Mouse (Mus musculus) forebrain, embryonic 15.5 days (tissue): ENCODE data around the gene Aldh1a1. TPM values are rescaled to one million over a fixed set of nuclear protein-coding genes. Genes with fewer than 3 reads are reported as not detected.

ENCODE experiments used
- ATAC-seq: fragments of 200-750 bp; cut with Nextera tagmentation; replicated peaks from 2 replicates; pipeline ENCODE4 v1.8.0; 2017; ENCODE audit warnings: mild to moderate bottlenecking, moderate TSS enrichment, moderate library complexity
- H3K27ac ChIP-seq: fragments of 300-500 bp; sonication (generic); replicated peaks from 2 replicates; pipeline ENCODE4 v1.5.1; 2015; ENCODE audit warnings: mild to moderate bottlenecking, inconsistent platforms
- H3K27me3 ChIP-seq: fragments of 300-500 bp; sonication (generic); 2 replicates; pipeline ENCODE4 v1.6.1; 2015; ENCODE audit warnings: inconsistent platforms
- H3K36me3 ChIP-seq: fragments of 300-500 bp; sonication (generic); 2 replicates; pipeline ENCODE4 v1.6.1; 2015; ENCODE audit warnings: mild to moderate bottlenecking, inconsistent platforms
- H3K4me1 ChIP-seq: fragments of 300-500 bp; sonication (generic); 2 replicates; pipeline ENCODE4 v1.6.1; 2015; ENCODE audit warnings: inconsistent platforms
- H3K4me2 ChIP-seq: fragments of 300-500 bp; sonication (generic); replicated peaks from 2 replicates; pipeline ENCODE4 v1.6.1; 2015; ENCODE audit warnings: mild to moderate bottlenecking, inconsistent platforms
- H3K4me3 ChIP-seq: fragments of 300-500 bp; sonication (generic); 2 replicates; pipeline ENCODE4 v1.5.1; 2015; ENCODE audit warnings: mild to moderate bottlenecking, inconsistent platforms
- H3K9ac ChIP-seq: fragments of 300-500 bp; sonication (generic); replicated peaks from 2 replicates; pipeline ENCODE4 v1.6.1; 2015; ENCODE audit warnings: mild to moderate bottlenecking, inconsistent platforms
- H3K9me3 ChIP-seq: fragments of 300-500 bp; sonication (generic); 2 replicates; pipeline ENCODE4 v1.6.1; 2016; ENCODE audit warnings: inconsistent platforms
- WGBS: fragments of 180-500 bp; shearing (Covaris S2); methylation state at CpG from one replicate; pipeline ENCODE4 v1.1.7; 2015; ENCODE audit warnings: mixed read lengths; 5-methylcytosine and 5-hydroxymethylcytosine counted together
- polyA plus RNA-seq: library from polyadenylated mRNA; unstranded; fragments of >200 nt; fragmentation: Nextera tagmentation; extraction: Ambion mirVana; gene quantifications from 2 replicates; pipeline ENCODE4 v1.2.1, GENCODE M21; 2015

The Aldh1a1 gene
- polyA plus RNA-seq = 0.45 and 0.66 TPM in 2 replicates

DNA sequence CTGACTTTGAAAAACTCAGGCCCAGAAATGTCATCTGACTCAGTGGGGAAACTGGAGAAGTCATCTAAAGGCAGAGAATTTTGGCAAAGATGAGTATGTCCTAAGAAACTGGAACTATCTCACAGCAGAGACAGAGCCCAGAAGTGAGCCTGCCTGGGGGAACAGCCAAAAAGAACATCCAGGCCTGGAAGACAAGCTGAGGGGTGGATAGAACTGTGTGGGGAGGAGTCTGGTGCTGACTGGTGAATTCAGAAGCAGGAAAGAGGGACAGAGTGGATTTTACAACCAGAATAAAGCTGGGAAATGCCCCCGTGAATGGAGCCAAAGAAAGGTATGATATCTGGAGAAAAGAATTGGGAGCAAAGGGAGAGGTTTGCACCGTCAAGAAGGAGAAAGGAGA lies at the start of gene Aldh1a1:
Aldh1a1 (plus strand) TSS at position 225 of the 400 bp plus-strand sequence.
- ATAC-seq = no peak
- no peak within 1 kb of the TSS for H3K4me2 ChIP-seq
- no peaks in the 10 kb centered on the region for H3K9me3 ChIP-seq
- no peak within 1 kb of the TSS for H3K27ac ChIP-seq
- whole genome bisulfite sequencing = 74% methylated on average over 2 of the region's 2 CpGs
- H3K4me1 ChIP-seq = no peaks in the 10 kb centered on the region
- H3K9ac ChIP-seq = no peak within 1 kb of the TSS
- no peak within 1 kb of the TSS for H3K4me3 ChIP-seq
- no peaks in the 10 kb centered on the region for H3K36me3 ChIP-seq
- H3K27me3 ChIP-seq = no peaks in the 10 kb centered on the region

DNA sequence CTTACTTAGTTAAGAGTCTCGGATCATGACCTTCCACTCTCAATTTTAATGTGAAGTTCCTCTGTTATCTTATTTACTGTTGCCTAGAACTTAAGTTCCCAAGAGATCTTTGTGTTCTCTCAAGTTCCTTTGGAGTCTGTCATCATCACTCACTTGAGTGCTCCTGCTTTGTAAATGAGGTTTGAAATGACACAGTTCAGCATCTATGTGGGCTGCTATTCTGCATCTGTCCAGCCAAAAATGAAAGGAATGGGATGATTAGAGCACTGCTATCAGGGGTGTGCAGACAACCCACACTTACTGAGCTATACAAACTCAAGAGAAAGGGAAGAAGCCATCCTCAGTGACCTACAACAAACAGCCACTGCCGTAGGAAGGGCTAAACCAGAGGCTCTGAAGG lies 44.7 kb upstream of the Aldh1a1 start:
- H3K4me2 ChIP-seq = no peak overlapping the region

DNA sequence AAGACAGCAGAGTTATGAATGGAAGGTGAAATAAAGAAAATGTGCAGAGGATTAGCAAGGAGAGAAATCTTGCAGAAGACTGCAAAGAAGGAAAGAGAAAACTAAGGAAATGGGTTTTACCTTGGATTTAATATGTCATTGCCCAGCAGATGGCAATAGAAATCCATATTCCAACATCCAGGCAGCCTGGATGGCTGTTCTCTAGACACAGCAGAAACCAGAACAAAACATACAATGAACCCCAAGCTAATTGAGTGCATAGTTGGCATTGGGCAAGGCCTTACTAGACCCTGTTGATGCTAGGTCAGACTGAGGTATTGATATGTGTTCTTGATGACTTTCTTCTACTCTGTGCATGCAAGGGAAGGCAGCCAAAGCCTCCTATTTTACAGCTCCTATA lies 43.0 kb upstream of the Aldh1a1 start:
- peak; percentile 76 for ATAC-seq
- no peak overlapping the region for H3K4me3 ChIP-seq

More for the DNA sequence above, 44.7 kb upstream of the Aldh1a1 start:
- H3K9ac ChIP-seq = no peak overlapping the region
- WGBS = 86% methylated on average over 2 of the region's 2 CpGs
- H3K36me3 ChIP-seq = no peaks in the 10 kb centered on the region
- no peak for ATAC-seq
- no peak overlapping the region for H3K27ac ChIP-seq
- no peaks in the 10 kb centered on the region for H3K4me1 ChIP-seq
- H3K9me3 ChIP-seq = no peaks in the 10 kb centered on the region
- H3K4me3 ChIP-seq = no peak overlapping the region
- no peaks in the 10 kb centered on the region for H3K27me3 ChIP-seq

DNA sequence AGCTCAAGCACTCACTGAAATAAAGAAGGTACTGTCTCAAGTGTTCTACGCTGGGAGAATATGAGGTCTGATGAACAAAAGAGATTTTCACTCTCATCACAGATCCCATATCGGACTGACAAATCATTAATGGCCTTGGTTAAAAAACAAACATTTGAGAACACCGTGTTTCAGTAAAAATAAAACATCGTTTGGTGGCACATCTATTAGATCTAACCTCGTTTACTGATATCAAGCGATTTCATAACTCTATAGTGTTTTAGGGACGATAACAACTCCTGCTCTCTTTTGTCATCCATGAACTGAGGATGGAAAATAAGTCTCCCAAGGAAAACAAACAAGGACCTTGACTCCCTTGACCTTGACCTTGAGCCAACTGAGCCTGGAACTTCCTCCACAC lies 41.5 kb upstream of the Aldh1a1 start:
- no peak overlapping the region for H3K27ac ChIP-seq
- no peak overlapping the region for H3K4me3 ChIP-seq
- H3K4me2 ChIP-seq = no peak overlapping the region
- H3K9me3 ChIP-seq = no peaks in the 10 kb centered on the region
- whole genome bisulfite sequencing = 85% methylated on average over 7 of the region's 7 CpGs
- no peaks in the 10 kb centered on the region for H3K36me3 ChIP-seq
- no peaks in the 10 kb centered on the region for H3K27me3 ChIP-seq
- H3K9ac ChIP-seq = no peak overlapping the region
- ATAC-seq = no peak
- no peaks in the 10 kb centered on the region for H3K4me1 ChIP-seq

More for the DNA sequence above, 43.0 kb upstream of the Aldh1a1 start:
- H3K27me3 ChIP-seq = no peaks in the 10 kb centered on the region
- no peak overlapping the region for H3K9ac ChIP-seq
- no peak overlapping the region for H3K4me2 ChIP-seq
- H3K27ac ChIP-seq = no peak overlapping the region
- no peaks in the 10 kb centered on the region for H3K36me3 ChIP-seq
- no peaks in the 10 kb centered on the region for H3K9me3 ChIP-seq
- no peaks in the 10 kb centered on the region for H3K4me1 ChIP-seq

DNA sequence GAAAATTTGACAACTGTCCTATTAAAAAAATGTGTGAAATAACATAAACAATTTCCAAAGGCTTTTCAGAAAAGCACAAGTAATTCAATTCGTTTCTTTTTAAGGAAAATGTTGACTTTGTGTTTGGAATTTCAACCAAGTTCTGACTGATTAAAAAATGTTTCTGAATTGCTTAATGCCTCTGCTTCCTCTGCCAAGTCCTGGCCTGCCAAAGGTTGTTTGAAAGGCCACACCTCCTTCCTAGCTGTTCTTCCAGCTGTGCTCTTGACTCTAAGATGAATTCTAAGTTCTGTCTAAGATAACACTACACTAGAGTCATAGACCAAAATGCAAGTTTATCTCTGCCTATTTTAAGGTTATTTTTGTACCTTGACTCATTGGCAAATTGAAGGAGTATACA lies 8.0 kb upstream of the Aldh1a1 start:
- Histone ChIP-seq H3K27ac (no peak overlapping the region), H3K4me3 (no peak overlapping the region), H3K9me3 (no peaks in the 10 kb centered on the region), H3K4me2 (no peak overlapping the region), H3K4me1 (no peaks in the 10 kb centered on the region), H3K36me3 (no peaks in the 10 kb centered on the region), H3K27me3 (no peaks in the 10 kb centered on the region), H3K9ac (no peak overlapping the region)
- 73% methylated on average over 1 of the region's 1 CpGs for WGBS
- ATAC-seq = no peak

DNA sequence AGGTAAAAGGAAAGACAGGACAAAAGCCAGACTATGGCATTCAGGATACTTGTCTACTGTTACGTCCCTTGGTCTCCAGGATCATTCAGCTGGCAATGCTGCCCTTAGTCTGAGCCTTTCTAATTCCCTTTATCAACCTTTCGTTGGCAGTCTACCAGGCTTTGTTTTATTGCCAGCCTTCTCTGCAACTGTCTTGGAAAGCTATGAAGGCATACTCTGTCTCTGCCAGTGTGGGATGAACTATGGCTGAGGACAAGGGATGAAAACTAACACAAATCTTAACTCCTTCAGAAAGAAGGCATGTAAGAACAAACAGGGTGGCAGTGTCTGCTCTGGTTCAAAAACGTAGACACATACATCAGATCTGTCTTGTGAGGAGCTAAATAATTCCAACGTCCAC lies 565 bp upstream of the Aldh1a1 start:
- Histone ChIP-seq H3K27me3 (no peaks in the 10 kb centered on the region), H3K9ac (no peak overlapping the region), H3K36me3 (no peaks in the 10 kb centered on the region), H3K4me1 (no peaks in the 10 kb centered on the region), H3K4me3 (no peak overlapping the region), H3K9me3 (no peaks in the 10 kb centered on the region), H3K4me2 (no peak overlapping the region), H3K27ac (no peak overlapping the region)
- ATAC-seq = no peak
- WGBS = 64% methylated on average over 4 of the region's 4 CpGs

DNA sequence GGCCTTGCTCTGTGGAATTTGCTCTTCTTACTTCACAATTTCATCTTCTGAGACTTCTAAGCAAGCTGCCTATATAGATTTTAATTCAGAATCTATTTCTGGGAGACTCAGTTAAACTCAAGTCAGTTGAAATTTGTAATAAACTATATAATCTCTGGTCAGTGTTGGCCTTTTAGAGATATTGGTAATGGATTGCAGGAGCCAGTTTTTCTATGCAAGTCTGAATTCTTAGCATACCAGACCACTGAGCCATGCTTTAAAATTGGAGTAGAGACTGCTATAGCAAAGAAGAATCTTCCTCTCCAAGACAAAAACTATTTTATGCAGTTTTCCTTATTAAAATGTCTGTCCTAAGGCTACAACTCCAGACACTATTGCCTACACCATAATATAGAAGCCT lies 4.0 kb downstream of the Aldh1a1 start:
- Histone ChIP-seq H3K27ac (no peak overlapping the region), H3K9me3 (no peaks in the 10 kb centered on the region), H3K4me2 (no peak overlapping the region), H3K4me1 (no peaks in the 10 kb centered on the region), H3K9ac (no peak overlapping the region), H3K27me3 (no peaks in the 10 kb centered on the region), H3K36me3 (no peaks in the 10 kb centered on the region), H3K4me3 (no peak overlapping the region)
- no peak for ATAC-seq

DNA sequence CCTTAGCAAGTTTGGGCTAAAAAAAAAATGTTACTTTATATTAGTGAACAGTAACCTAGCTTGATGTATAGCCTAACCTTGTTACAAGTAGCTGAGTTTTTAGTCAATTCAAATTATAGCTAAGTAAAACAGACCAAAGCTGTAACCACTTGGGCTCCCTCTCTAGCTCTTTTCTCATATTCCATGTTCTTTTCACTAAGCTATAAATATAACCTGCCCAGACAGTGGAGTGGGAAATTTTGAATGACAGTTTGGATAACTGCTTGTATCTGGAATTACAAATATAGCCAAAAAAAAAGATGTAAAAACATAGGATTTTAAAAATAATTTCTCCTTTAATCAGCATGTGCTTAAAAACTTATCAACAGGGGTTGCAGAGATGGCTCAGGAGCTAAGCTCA lies 12.8 kb downstream of the Aldh1a1 start:
- H3K36me3 ChIP-seq = no peaks in the 10 kb centered on the region
- no peaks in the 10 kb centered on the region for H3K9me3 ChIP-seq
- no peaks in the 10 kb centered on the region for H3K27me3 ChIP-seq
- no peak overlapping the region for H3K9ac ChIP-seq
- H3K4me3 ChIP-seq = no peak overlapping the region
- no peak overlapping the region for H3K4me2 ChIP-seq
- no peak for ATAC-seq
- H3K27ac ChIP-seq = no peak overlapping the region
- no peaks in the 10 kb centered on the region for H3K4me1 ChIP-seq

DNA sequence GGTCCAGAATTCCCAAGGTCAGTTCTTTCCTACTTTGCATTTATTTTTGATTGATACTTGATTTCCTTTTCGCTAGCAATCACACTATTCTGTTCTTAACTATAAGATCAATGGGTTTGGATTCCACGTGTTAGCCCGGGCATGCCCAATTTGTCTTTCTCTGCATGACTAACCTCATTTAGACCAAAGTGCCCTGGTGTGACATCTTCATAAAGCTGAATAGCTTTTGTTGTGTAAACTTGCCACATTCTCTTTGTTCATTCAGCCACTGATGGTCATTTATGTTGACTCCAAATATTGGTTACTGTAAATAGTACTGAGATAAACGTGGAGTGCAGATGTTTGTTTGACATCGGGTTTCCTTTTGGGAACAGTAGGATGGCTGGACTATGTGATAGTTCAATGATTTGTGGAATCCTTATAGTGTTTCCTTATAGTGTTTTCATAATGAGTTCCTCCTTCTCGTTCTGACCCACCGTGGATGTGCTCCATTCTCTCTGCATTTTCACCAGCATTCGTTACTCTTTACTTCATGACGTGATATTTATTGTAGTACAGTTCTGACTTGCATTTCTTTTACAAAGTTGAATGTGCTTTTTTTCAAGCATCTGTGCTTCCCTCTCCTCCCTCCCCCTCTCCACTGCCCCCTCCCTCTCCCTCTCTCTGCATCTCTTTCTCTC lies 14.6 kb downstream of the Aldh1a1 start:
- Histone ChIP-seq H3K4me1 (no peaks in the 10 kb centered on the region), H3K9me3 (no peaks in the 10 kb centered on the region), H3K9ac (no peak overlapping the region), H3K27ac (no peak overlapping the region), H3K27me3 (no peaks in the 10 kb centered on the region), H3K36me3 (no peaks in the 10 kb centered on the region), H3K4me3 (no peak overlapping the region), H3K4me2 (no peak overlapping the region)
- ATAC-seq = no peak
- WGBS = 20% methylated on average over 9 of the region's 9 CpGs

DNA sequence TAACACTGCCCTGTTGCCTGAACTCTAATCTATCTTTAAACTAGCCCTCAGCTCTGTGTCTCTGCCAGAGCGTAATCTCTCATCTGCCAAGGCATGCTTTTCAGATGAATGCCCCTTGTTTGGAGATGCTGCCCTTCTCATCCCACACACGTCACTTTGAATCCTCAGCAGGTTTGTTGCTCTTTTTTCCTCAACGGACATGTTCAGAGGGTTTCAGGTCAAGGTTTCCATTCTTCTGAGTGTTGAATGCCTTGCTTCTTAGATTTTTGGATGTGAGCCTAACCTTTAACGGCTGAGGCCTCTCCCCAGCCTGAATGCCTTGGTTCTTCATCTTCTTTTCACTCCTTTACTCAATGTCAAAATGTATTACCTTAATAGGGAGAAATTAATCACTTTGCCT lies 16.1 kb downstream of the Aldh1a1 start:
- Histone ChIP-seq H3K9ac (no peak overlapping the region), H3K4me1 (no peaks in the 10 kb centered on the region), H3K4me3 (no peak overlapping the region), H3K27ac (no peak overlapping the region), H3K9me3 (no peaks in the 10 kb centered on the region), H3K36me3 (no peaks in the 10 kb centered on the region), H3K4me2 (no peak overlapping the region), H3K27me3 (no peaks in the 10 kb centered on the region)
- 38% methylated on average over 4 of the region's 4 CpGs for WGBS
- ATAC-seq = no peak

DNA sequence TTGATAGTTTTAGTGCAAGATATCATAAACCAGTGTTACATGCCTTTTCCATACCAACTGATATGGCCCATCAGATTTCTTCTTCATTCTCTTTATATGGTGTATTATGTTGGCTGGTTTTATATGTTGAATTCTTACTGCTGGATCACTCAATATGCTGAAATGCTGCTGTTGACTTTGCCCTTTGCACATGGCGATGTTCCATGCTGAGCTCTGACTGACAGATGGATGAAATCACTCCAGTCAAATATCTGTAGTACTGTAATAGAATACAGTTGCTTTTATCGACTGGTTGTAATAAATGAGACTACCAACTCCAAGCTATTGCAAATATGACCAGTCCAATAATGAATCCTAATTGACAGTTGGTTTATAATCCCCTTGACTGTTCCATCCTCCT lies 19.5 kb downstream of the Aldh1a1 start:
- Histone ChIP-seq H3K4me3 (no peak overlapping the region), H3K9ac (no peak overlapping the region), H3K4me2 (no peak overlapping the region), H3K27ac (no peak overlapping the region), H3K9me3 (no peaks in the 10 kb centered on the region), H3K27me3 (no peaks in the 10 kb centered on the region), H3K4me1 (no peaks in the 10 kb centered on the region), H3K36me3 (no peaks in the 10 kb centered on the region)
- ATAC-seq = no peak
- 87% methylated on average over 2 of the region's 2 CpGs for WGBS

DNA sequence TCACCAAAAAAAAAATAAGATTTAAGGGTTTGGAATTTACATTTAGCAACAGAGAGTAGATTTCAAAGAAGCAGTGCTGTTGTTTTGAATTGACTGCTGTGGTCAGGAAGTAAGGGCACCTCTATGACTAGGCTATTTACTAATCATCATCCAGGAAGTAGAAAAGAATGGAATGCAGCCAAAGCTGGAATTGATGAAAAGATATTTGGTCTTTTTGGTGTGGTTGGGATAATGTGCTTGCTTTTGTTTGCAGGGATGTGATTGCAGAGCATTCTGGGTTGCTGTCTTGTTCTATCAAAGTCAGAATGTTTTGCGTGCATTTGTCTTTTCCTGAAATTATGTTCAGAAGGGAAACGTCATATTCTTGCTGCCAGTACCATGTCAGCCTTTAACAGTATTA lies 20.7 kb downstream of the Aldh1a1 start:
- H3K4me1 ChIP-seq = no peaks in the 10 kb centered on the region
- 84% methylated on average over 2 of the region's 2 CpGs for WGBS

DNA sequence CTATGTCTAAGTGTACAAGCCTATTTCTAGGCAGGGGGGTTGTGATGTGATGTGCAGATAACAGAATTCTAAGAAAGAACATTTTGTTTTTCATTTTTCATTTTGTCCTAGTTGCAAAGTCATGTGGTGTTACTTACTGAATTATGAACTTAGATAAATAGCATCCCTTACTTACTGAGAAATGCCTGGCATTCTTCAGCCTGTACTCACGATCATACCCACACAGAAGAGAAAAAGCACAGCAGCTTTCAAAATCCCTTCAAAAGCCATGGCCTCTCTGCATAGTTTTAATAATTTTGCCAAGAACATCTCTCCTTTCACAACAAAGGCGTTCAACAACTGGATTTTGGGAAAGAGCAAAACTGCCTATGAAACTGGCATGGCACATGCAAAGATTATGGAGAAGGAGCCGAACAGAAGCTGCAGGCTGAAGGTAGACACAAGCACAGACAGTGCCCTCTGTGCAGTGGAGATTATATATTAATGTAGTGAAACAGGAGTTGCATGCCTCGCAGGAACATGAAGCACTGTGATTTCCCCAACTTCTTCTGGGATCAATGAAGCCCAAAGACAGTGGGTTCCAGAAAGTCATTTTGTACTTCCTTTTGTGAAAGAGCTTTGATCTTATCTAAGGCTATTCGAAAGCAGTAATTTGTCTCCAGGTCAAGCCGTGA lies 21.3 kb downstream of the Aldh1a1 start:
- H3K4me3 ChIP-seq = no peak overlapping the region
- ATAC-seq = no peak
- H3K9ac ChIP-seq = no peak overlapping the region
- 85% methylated on average over 6 of the region's 6 CpGs for WGBS
- no peaks in the 10 kb centered on the region for H3K36me3 ChIP-seq
- no peaks in the 10 kb centered on the region for H3K27me3 ChIP-seq
- H3K9me3 ChIP-seq = no peaks in the 10 kb centered on the region
- no peak overlapping the region for H3K27ac ChIP-seq
- H3K4me2 ChIP-seq = no peak overlapping the region
- no peaks in the 10 kb centered on the region for H3K4me1 ChIP-seq

More for the DNA sequence above, 20.7 kb downstream of the Aldh1a1 start:
- ATAC-seq = no peak
- Histone ChIP-seq H3K4me3 (no peak overlapping the region), H3K4me2 (no peak overlapping the region), H3K9ac (no peak overlapping the region), H3K9me3 (no peaks in the 10 kb centered on the region), H3K36me3 (no peaks in the 10 kb centered on the region), H3K27me3 (no peaks in the 10 kb centered on the region), H3K27ac (no peak overlapping the region)
